Mouse (Mus musculus) neural tube, embryonic 13.5 days (tissue): ENCODE measurements at regions not wholly inside any gene's neighbourhood (a gene's known extent, or its start where the extent isn't known, plus 50 kb on each side); places are given as distances from the start of the nearest gene placed in this dataset.

Experiments
- ATAC-seq: fragments of 200-750 bp; cut with Nextera tagmentation; 2 replicates; pipeline ENCODE4 v1.8.0; 2017; ENCODE audit warnings: low read depth, mild to moderate bottlenecking, moderate TSS enrichment, moderate library complexity
- H3K27ac ChIP-seq: fragments of 300-500 bp; sonication (generic); replicated peaks from 2 replicates; pipeline ENCODE4 v1.5.1; 2015; ENCODE audit warnings: moderate library complexity, mild to moderate bottlenecking, inconsistent platforms
- H3K27me3 ChIP-seq: fragments of 300-500 bp; sonication (generic); 2 replicates; pipeline ENCODE4 v1.6.1; 2015; ENCODE audit warnings: mild to moderate bottlenecking, inconsistent platforms
- H3K36me3 ChIP-seq: fragments of 300-500 bp; sonication (generic); 2 replicates; pipeline ENCODE4 v1.6.1; 2015; ENCODE audit warnings: mild to moderate bottlenecking, inconsistent platforms
- H3K4me1 ChIP-seq: fragments of 300-500 bp; sonication (generic); replicated peaks from 2 replicates; pipeline ENCODE4 v1.6.1; 2015; ENCODE audit warnings: inconsistent platforms
- H3K4me2 ChIP-seq: fragments of 300-500 bp; sonication (generic); 2 replicates; pipeline ENCODE4 v1.6.1; 2015; ENCODE audit warnings: inconsistent platforms, mild to moderate bottlenecking, moderate library complexity
- H3K4me3 ChIP-seq: fragments of 300-500 bp; sonication (generic); 2 replicates; pipeline ENCODE4 v1.5.1; 2015; ENCODE audit warnings: mild to moderate bottlenecking, inconsistent platforms
- H3K9ac ChIP-seq: fragments of 300-500 bp; sonication (generic); 2 replicates; pipeline ENCODE4 v1.6.1; 2015; ENCODE audit warnings: moderate library complexity, mild to moderate bottlenecking, inconsistent platforms
- H3K9me3 ChIP-seq: fragments of 300-500 bp; sonication (generic); 2 replicates; pipeline ENCODE4 v1.6.1; 2016; ENCODE audit warnings: inconsistent platforms
- WGBS: fragments of 180-500 bp; shearing (Covaris S2); methylation state at CpG from one replicate; pipeline ENCODE4 v1.1.7; 2015; 5-methylcytosine and 5-hydroxymethylcytosine counted together

DNA sequence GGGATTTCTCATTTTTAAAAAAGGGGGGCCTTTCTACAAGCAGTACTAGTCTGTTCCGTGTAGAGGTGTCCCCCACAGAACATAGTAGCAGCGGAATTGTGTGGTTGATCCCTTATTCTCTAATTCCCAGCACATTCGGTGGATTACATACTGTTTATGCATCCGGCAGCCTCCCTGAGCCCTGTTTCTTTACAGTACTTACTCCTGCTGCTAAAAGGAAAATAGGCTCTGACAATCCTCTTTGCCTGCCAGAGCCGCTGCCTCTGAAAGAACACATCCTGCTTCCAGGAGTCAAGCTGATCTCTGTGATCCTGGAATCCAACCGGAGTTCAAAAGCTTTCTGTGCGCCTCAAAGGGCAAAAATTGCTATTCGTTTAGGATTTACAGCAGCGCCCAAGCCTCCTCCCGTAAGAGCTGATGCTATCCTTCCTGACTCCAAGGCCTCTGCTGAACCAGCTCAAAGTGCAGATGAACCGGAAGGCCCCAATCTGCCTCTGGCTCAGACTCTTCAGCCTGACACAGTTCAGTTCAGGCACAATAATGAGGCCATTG lies 936.6 kb downstream of the Ndufa4 start:
- H3K36me3 ChIP-seq = no peaks in the 10 kb centered on the region
- H3K9me3 ChIP-seq = no peaks in the 10 kb centered on the region
- peaks cover 23% of the 10 kb centered on the region for H3K4me1 ChIP-seq
- 3% methylated on average over 11 of the region's 11 CpGs for WGBS
- ATAC-seq = peak; percentile 86
- H3K27me3 ChIP-seq = no peaks in the 10 kb centered on the region
- H3K27ac ChIP-seq = peak overlapping the region; percentile 86
- H3K9ac ChIP-seq = peak overlapping the region; percentile 58
- no peak overlapping the region for H3K4me3 ChIP-seq
- H3K4me2 ChIP-seq = peak overlapping the region; percentile 45

DNA sequence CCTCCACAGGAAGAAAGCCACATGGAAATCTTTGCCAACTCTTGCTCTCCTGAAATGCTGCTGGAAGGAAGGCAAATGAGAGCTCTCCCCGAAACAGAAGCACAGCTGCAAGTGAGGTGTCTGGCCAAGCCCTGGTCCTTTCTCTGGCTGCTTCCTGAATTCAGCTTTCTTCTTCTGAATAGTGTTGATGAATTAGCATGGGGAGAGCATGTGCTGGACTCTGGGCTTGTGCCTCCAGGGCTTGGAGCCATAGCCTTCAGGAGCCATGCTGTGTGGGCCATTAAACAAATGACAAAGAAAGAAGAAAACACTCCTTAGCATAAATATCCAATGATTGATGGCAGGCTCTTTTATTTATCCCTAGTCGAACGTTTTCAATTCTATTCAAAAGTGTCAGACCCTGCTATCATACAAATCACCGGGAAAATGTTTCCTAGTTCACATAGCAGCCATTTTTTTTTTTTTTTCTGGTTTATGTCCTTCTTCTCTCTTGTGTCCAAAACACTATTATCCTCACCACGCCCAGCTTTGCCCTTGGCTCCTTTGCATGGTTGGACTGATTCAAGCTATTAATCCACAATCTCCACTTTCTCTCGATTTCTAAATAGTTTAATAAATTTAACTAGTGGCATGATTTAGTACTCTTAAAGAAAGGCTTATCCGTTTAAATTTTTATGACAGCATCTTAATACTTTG lies 937.3 kb downstream of the Ndufa4 start:
- Histone ChIP-seq H3K27me3 (no peaks in the 10 kb centered on the region), H3K4me3 (no peak overlapping the region), H3K36me3 (no peaks in the 10 kb centered on the region), H3K4me2 (peak overlapping the region; percentile 45), H3K9me3 (no peaks in the 10 kb centered on the region), H3K4me1 (peaks cover 23% of the 10 kb centered on the region), H3K9ac (no peak overlapping the region), H3K27ac (peak overlapping the region; percentile 86)
- peak; percentile 95 for ATAC-seq
- WGBS = 9% methylated on average over 7 of the region's 7 CpGs

DNA sequence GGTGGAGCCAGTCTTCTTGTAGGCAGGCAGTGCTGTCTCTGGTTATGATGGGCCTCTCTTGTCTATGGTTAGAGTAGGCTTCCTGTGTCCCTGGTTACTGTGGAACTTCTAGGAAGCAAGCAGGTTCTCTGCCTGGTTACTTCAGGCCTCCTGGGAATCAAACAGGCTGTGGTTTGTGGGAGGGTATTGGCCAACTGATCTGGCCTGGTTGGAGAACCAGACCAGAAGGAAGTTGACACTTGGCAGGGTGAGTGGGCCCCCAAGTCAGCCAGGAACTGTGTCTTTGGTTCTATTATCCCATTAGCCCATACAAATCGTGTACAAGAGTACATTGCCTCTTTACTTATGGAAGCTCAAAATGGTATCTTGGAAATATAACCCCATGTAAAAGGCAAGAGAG lies 963.8 kb downstream of the Ndufa4 start:
- H3K36me3 ChIP-seq = no peaks in the 10 kb centered on the region
- no peak overlapping the region for H3K4me3 ChIP-seq
- H3K27me3 ChIP-seq = no peaks in the 10 kb centered on the region
- WGBS = 76% methylated on average over 1 of the region's 1 CpGs
- H3K9me3 ChIP-seq = no peaks in the 10 kb centered on the region
- H3K27ac ChIP-seq = no peak overlapping the region
- H3K4me2 ChIP-seq = no peak overlapping the region
- no peak overlapping the region for H3K9ac ChIP-seq
- H3K4me1 ChIP-seq = no peaks in the 10 kb centered on the region
- no peak for ATAC-seq

DNA sequence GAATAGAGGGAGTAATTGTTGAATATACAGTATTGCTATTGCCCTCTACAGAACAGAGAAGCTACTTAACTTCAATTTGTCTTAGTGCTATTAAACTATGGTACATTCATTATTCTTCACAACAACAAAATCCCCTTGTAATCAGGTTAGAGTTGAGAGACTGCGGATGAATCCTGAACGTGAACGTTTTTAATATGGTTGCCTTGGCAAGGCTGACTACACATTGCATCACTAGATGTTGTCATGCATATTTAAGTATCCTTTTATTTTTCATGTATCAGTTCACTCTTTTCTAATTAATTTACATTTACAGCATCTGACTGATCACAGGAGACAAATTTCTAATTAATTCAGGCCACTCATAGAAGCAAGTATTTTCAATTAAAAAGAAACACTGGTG lies 965.8 kb downstream of the Ndufa4 start:
- Histone ChIP-seq H3K27me3 (no peaks in the 10 kb centered on the region), H3K9me3 (no peaks in the 10 kb centered on the region), H3K9ac (no peak overlapping the region), H3K36me3 (no peaks in the 10 kb centered on the region), H3K27ac (no peak overlapping the region), H3K4me3 (no peak overlapping the region), H3K4me2 (no peak overlapping the region), H3K4me1 (no peaks in the 10 kb centered on the region)
- 73% methylated on average over 3 of the region's 3 CpGs for WGBS
- no peak for ATAC-seq
